Mouse (Mus musculus): ENCODE data around the gene Edc3. TPM values are rescaled to one million over a fixed set of nuclear protein-coding genes. Genes with fewer than 3 reads are reported as not detected.

Edc3 gene
- polyA plus RNA-seq, 1 experiment = 13.6 TPM

DNA sequence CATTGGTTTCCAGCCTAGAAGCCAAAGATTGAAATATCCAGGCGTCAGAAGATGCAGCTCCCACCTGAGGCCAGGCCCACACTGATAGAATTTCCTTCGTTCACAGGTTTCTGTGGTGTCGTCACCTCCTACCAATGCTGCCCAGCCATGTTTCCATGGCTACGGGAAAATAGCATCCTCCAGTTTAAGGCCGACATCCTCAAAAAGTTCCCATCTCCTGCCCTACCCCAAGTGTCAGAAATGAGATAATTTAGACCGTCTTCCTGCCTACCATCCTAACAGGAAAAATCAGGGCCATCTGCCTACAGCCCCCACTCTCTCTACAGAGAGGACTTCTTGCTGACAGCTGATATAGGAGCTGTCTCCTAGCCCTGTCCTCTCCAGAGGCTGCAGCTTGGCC, 58.1 kb downstream of the Edc3 start:
- TF ChIP-seq GATA1 (IDR thresholded peaks at IDR 0.05; ENCODE audit: low read length) = no peak

DNA sequence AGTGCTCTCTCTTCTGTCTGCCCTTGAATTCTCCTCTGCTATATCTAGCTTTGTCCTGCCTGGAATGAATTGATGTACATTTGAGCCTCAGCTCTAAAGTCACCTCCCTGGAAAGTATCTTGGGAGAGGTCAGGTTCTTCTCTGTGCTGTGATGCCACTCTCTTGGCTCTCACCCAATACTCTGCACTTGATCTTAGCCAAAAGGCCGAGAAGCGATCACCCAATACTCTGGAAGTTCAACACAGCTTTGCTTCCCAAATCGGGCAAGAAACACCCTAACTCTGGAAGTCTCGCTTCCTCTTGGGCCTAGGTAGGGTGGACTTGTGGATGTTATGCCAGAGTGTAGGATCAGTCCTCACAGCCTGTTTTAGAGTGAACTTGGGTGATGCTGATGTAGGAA, 58.9 kb downstream of the Edc3 start:
- TF ChIP-seq GATA1 (IDR thresholded peaks at IDR 0.05; ENCODE audit: low read length) = no peak

DNA sequence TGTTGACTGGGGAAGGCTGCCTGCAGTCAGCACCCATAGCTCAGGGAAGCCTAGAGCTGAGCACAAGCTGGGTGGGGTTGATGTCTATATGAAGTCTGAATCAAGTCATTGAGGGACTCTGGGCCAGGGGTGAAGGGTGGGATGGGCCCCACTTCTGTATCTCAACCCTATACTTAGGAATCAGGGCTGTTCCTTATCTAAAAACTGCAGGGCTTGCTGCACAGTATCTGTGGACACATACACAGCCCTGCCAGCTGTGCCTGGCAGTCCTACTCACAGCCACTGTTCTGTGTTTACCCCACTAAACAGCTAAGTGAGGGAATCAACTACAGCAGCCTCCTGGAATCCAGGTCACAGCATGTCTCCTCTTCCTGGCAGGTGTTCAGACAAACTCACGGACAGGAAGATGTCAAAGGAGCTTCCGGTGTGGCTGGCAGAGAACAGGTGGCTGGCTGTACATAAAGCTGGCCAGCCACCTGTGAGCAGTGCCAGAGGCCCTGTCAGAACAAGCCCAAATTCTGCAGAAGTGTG, 61.3 kb downstream of the Edc3 start:
- peak; percentile 65 for TF ChIP-seq GATA1 (IDR thresholded peaks at IDR 0.05; ENCODE audit: low read length)

DNA sequence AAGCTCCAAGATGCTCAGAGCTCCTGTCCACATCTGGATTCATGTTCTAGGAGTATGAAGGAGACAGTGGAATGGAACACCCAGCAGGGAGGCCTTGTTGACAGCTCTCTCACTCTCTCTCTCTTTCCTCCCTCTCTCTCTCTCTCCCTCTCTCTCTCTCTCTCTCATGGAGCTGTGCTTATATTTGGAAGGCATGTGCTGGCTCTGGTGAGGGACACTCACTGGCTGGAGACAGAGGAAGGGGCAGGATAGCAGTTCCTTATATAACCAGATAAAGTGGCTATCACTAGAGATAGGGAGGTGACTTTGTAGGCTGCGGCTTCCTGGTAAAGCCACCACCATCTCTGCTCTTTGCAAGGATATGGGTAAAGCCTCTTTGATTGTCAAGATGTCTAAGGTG, 61.9 kb downstream of the Edc3 start:
- TF ChIP-seq GATA1 (IDR thresholded peaks at IDR 0.05; ENCODE audit: low read length) = no peak

DNA sequence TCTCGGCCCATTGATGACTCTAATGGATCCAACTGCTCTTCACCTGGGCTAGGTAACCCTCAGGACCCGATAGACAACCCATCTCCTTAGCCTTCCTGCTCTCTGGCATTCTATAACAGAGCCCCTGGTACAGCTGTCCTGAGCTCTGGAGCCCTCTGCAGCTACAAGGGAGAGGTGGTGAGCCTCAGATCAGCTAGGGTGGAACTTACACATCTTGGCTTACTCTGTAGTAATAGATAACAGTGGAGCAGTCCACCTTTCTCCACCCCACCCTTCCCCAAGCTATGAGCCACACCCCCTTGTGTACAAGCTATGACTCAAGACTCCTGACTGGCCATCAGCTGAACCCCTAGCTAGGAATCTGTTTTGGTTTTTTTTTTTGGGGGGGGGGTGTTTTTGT, 62.5 kb downstream of the Edc3 start:
- no peak for TF ChIP-seq GATA1 (IDR thresholded peaks at IDR 0.05; ENCODE audit: low read length)

DNA sequence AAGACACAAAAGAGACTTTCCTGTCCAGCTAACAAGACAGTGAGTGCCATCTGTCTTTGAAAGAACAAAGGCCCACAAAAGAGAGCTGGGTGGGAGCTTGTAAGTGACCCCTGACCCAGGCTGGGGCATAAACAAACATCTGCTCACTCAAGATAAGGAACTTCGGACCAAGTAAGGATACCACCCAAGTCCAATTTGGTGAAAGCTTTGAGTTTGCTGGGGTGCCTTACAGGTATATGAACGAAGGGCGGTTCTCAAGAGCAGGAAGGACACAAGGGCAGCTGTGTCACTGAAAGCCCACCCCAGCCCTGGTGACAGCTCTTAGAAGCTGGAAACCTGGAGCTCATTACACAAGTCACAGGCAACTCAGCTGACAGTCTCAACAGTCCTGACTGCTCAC, 65.4 kb downstream of the Edc3 start:
- no peak for TF ChIP-seq GATA1 (IDR thresholded peaks at IDR 0.05; ENCODE audit: low read length)

DNA sequence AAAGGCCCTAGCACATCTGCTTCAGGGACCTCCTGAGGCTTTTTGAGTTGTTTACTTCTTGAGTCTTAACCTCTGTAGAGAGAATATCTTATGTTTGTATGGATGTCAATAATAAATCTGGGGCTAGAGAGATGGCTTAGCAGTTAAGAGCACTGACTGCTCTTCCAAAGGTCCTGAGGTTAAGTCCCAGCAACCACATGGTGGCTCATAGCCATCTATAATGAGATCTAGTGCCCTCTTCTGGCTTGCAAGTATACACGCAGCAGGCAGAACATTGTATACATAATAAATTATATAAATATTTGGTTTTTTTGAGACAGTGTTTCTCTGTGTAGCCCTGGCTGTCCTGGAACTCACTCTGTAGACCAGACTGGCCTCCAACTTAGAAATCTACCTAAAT, 65.8 kb downstream of the Edc3 start:
- no peak for TF ChIP-seq GATA1 (IDR thresholded peaks at IDR 0.05; ENCODE audit: low read length)

DNA sequence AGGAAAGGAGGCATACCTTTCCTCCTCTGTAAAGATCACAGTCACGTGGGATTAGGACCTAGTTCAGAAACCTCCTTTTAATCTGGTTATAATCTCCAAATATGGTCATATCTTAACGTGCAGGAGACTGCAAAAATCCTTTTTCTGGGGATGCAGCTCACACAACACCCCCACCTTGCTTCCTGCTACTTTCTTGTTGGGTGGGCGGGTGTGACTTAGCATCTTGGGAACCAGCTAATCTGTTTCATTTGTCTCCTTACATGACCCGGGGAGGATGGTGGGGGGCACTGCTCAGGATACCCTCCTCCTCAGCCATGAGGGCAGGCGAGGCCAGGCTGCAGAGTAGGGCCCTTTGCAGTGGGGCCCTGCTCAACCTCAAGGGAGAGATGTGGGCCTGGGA, 66.7 kb downstream of the Edc3 start:
- TF ChIP-seq GATA1 (IDR thresholded peaks at IDR 0.05; ENCODE audit: low read length) = no peak

DNA sequence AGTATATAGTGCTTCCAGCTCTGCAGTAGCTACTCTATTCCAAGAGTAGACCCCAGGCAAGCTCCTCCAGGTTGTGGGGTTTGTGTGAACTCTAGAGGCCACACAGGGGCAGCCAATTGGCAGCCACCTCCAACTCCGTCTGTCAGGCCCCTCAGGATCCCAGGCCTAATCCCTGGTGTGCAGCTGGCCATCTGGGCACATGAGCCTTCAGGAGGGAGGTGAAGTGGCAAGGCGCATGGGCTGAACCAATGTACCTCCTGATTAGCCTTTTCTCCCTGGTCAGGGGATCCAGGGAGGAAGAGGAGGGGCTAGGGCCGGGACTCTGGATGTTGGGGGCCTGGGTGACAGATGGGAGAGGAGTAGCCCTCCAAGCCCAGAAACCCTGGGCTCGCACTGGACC, 67.4 kb downstream of the Edc3 start:
- TF ChIP-seq GATA1 (IDR thresholded peaks at IDR 0.05; ENCODE audit: low read length) = no peak

DNA sequence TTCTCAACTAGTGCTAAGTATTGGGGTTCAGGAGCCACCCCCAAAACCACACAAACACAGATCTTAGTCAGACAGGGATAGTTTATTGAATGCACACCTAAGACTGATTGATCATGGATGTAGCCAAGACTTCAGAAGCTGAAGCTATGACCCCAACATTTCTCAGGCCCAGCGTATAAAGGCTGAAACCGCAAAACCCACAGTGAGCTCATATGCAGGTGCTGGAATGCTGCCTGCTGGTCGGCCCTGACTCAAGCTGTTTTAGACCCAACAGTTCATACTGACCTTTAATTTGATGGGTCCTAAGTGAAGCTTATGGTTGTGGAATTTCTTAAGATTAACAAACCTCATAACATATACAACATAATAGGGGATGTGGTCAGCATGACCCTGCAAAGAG, 74.3 kb downstream of the Edc3 start:
- no peak for TF ChIP-seq GATA1 (IDR thresholded peaks at IDR 0.05; ENCODE audit: low read length)

DNA sequence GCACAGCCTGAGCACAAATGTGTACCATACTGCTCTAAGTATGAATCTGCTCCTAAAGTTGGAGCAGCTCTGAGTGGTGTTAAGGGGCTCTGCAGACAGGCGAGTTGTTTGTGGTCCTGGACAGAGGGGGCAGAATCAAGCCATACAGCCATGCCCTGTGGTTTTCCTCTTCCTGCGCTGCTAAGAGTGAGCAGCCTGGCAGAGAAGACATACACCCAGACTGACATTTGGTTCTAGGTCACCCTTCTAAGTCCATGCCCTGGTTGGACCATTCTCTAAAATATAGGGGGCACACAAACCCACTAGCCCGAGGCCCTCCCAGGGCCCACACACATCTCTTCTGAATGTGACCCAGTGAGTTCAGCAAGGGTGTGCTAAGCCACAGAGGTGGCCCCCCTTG, 81.4 kb downstream of the Edc3 start:
- TF ChIP-seq GATA1 (IDR thresholded peaks at IDR 0.05; ENCODE audit: low read length) = no peak

DNA sequence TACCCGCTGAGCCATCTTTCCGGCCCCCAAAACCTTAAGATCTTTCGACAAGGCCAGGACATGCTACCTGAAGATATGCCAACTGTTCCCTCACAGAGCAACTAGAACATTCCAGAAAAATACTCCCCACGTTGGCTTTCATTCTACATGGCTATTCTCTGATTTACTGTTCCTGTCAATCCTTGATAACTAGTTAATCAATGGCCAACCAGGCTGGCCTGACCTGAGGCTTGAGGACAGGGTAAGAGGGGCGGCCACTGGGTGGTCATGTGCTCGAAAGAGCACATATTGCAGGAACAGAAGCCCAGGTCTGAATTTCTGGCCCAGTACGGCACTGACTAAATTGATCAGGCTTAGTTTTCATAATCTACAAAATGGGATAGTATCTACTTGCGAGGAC, 89.1 kb downstream of the Edc3 start:
- TF ChIP-seq GATA1 (IDR thresholded peaks at IDR 0.05; ENCODE audit: low read length) = no peak

DNA sequence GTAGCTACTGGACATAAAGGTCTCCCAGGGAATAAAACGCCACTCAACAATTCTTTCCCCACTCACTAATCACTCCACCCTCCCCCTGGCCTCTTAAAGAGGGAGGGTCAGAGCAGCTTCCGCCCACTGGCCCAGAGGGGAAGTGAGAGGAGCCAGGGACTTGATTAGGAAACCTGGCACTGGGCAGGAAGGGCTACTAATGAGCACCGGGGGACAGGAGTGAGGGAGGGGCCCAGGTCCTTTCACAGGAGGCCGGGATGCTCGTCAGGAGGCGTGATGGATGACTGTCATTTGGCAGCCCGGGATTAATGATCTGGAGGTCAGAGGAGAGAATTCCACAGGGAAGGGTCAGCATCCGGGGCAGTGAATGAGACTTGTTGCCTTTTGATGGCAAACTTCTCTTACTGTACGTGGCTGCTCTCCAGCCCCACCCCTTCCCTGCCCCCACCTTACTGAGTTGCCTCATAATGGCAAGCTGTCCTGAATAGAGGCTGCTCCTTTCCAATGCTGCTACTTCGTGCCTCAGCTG, 90.4 kb downstream of the Edc3 start:
- no peak for TF ChIP-seq GATA1 (IDR thresholded peaks at IDR 0.05; ENCODE audit: low read length)

DNA sequence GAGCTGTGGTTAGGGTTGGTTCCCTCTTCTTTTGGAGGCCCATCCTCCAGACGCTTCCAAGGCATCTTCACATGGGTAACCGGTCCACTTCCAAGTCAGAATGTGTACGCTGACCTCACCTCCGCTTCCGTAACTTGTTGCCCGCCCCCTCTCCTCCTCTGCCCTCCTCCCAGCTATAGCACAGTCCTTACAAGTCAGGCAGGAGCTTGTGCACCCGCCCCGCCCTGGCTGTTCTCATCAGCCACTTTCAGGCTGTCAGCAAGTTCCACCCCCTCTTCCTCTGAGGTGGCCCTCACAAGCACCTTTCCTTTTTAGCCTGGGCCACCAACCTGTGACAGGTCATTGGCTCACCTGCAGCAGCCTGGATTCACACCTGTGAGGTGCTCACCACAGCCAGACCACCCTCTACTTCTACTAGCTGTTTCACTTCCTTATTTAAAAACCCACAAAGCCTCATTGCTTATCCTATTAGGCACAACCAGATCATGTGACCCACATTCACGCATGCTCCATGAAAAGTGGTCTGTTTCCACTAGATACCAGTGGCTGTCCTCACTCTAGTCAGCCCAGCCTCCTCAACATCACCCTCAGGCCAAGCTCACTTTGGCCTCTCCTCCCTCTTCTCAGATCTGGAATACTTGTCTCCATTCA, 92.1 kb downstream of the Edc3 start:
- no peak for TF ChIP-seq GATA1 (IDR thresholded peaks at IDR 0.05; ENCODE audit: low read length)

Other genes starting within 250 kb of the Edc3 start
- 0.10 and 0.11 TPM in 2 replicates for gene Scamp5, start 240.5 kb upstream of the Edc3 start, polyA plus RNA-seq (2012)
- 0.26 and 0.68 TPM in 2 replicates for gene Rpp25, start 204.5 kb upstream of the Edc3 start, polyA plus RNA-seq (2012)
- gene Cox5a, start 187.3 kb upstream of the Edc3 start, polyA plus RNA-seq (2012) = 549 and 806 TPM in 2 replicates
- 27.5 and 37.6 TPM in 2 replicates for gene Fam219b, start 171.0 kb upstream of the Edc3 start, polyA plus RNA-seq (2012)
- gene Mpi, start 155.8 kb upstream of the Edc3 start, polyA plus RNA-seq (2012) = 1.5 and 3.1 TPM in 2 replicates
- 3.8 and 21.2 TPM in 2 replicates for gene Scamp2, start 147.6 kb upstream of the Edc3 start, polyA plus RNA-seq (2012)
- 4.9 and 5.4 TPM in 2 replicates for gene Ulk3, start 119.1 kb upstream of the Edc3 start, polyA plus RNA-seq (2012)
- not detected in 2 replicates for gene Cplx3, start 102.3 kb upstream of the Edc3 start, polyA plus RNA-seq (2012)
- gene Lman1l, start 87.8 kb upstream of the Edc3 start, polyA plus RNA-seq (2012) = not detected in 2 replicates
- 348 and 435 TPM in 2 replicates for gene Csk, start 54.9 kb upstream of the Edc3 start, polyA plus RNA-seq (2012)
- gene Cyp1a2, start 24.8 kb upstream of the Edc3 start, polyA plus RNA-seq (2012) = not detected in 2 replicates
- not detected in 2 replicates for gene Cyp1a1, start 20.6 kb upstream of the Edc3 start, polyA plus RNA-seq (2012)
- gene Clk3, start 57.3 kb downstream of the Edc3 start, polyA plus RNA-seq (2012) = 39.8 and 41.3 TPM in 2 replicates
- gene Arid3b, start 128.3 kb downstream of the Edc3 start, polyA plus RNA-seq (2012) = 4.5 and 8.4 TPM in 2 replicates
- 77.7 and 88.7 TPM in 2 replicates for gene Ubl7, start 202.4 kb downstream of the Edc3 start, polyA plus RNA-seq (2012)
- gene Sema7a, start 231.6 kb downstream of the Edc3 start, polyA plus RNA-seq (2012) = 0.02 TPM in 1 of 2 replicates, not detected in the other